In the genomic region with DNA sequence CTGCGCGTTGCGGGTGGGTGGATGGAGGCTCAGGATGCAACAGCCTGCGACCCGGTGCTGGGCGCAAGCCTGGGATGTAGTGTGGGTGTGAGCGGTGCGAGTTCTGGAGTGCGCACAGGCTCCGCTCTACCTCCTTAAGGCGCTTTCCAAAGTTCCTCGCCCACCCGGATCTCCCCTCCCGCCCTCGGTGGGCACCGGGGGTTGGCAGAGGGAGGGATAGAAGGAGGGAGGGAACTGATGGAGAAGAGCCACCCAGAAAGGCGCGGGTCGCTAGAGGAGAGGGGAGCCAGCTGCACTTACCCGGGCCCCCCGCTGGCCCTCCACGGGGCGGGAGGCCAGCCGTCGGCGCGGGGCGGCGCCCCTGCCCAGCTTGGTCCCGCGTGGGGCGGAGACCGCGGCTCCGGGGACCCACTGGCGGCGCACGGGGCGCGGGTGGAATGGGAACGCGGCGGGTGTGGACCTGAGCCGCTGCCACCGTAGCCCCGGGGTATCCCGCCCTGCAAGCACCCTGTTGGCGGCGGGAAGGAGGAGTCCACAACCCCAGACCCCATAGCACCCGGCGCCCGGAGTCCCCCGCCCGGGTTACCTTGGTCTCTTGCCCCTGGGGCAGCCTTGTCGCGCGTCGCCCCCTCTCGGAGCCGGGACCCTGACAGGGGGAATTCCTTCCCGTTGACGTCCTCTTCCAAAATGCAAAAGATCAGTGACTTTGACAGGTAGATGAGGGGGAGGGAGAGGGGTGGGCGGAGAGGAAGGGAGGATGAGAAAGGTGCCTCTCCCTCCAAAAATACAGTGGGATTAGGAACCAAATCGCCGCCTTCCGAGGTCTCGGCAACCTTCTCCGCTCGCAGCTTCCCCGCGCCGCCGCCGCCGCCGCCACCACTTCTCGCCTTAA, we compare ENCODE assay signal across 8 mouse cellular contexts. TPM values are rescaled to one million over a fixed set of nuclear protein-coding genes. Genes with fewer than 3 reads are reported as not detected.
DNase-seq lines count a peak whose midpoint lies in the region; ATAC-seq and TF ChIP-seq lines count a peak whose summit lies in the region.

No protein-coding gene starts in this region.

- no peak overlapping the region for H3K27ac ChIP-seq in ES-E14 (ENCODE audit: insufficient read depth, low read depth, low read length, poor library complexity, severe bottlenecking)
- H3K27ac ChIP-seq in heart, postnatal 0 days (ENCODE audit: low read depth): no peak overlapping the region

- TF ChIP-seq POLR2A in myocyte (IDR thresholded peaks at IDR 0.05; ENCODE audit: insufficient read length, low read depth): no peak

- ATAC-seq in heart, postnatal 0 days (ENCODE audit: insufficient read depth, low read depth): 0 out of 2 replicates have a peak, but pooled peaks have one; percentile 14

- peaks cover 34% of the 10 kb centered on the region for H3K27me3 ChIP-seq in heart, postnatal 0 days (ENCODE audit: control insufficient read depth, insufficient read depth, low read length)
- H3K27me3 ChIP-seq in myocyte (ENCODE audit: control insufficient read depth, insufficient read depth, insufficient read length): peaks cover 21% of the 10 kb centered on the region

- no peaks in the 10 kb centered on the region for H3K9me3 ChIP-seq in ES-E14 (ENCODE audit: control insufficient read depth, insufficient read depth, low read depth, low read length)
- H3K9me3 ChIP-seq in heart, postnatal 0 days (replicated peaks; ENCODE audit: control insufficient read depth, low read length): no peaks in the 10 kb centered on the region

- no peak for TF ChIP-seq CTCF in heart, postnatal 0 days (IDR thresholded peaks at IDR 0.05; ENCODE audit: low read depth)

- H3K4me3 ChIP-seq in ES-E14 (ENCODE audit: insufficient read depth in 1 of 2, low read depth in 1 of 2, low read length in 2 of 2, poor library complexity in 1 of 2, severe bottlenecking in 1 of 2) (peak overlapping the region; percentile 53 to 74), myocyte (peak overlapping the region; percentile 22)
- peak overlapping the region; percentile 69 for H3K4me3 ChIP-seq in heart, postnatal 0 days (ENCODE audit: low read depth, low read length)

- no peak for TF ChIP-seq EP300 in heart, postnatal 0 days (IDR thresholded peaks at IDR 0.05; ENCODE audit: low read depth)

- under 1% methylated on average over 74 of the region's 77 CpGs for WGBS in heart, postnatal 0 days

- no peaks in the 10 kb centered on the region for H3K79me2 ChIP-seq in myocyte (ENCODE audit: control insufficient read depth, insufficient read depth)

- peaks cover 0 to 3% of the 10 kb centered on the region in 2 experiments; a peak in 1 of 4 replicates for H3K4me1 ChIP-seq in ES-E14 (ENCODE audit: control insufficient read depth in 2 of 2, insufficient read depth in 2 of 2, low read length in 2 of 2, poor library complexity in 1 of 2)
- H3K4me1 ChIP-seq in heart, postnatal 0 days (ENCODE audit: control insufficient read depth, insufficient read depth): peaks cover 10% of the 10 kb centered on the region; the same call in 1 of the 2 replicates

- peak; percentile 16 for DNase-seq in gastrocnemius, postnatal 14 days
- no peak for DNase-seq in gastrocnemius, postnatal 25 days
- DNase-seq in ES-E14 (ENCODE audit: low read depth, low spot score): no peak
- peak; percentile 40 for DNase-seq in embryo, embryonic 10 days (ENCODE audit: low spot score)
- DNase-seq in heart, postnatal 0 days (ENCODE audit: low spot score): no peak
- DNase-seq in left cerebral cortex, adult 8-10 months (ENCODE audit: low spot score in 2 of 2): peak; percentile 19 to 47
- DNase-seq in urinary bladder, postnatal 25 days (ENCODE audit: low spot score): no peak

- H3K36me3 ChIP-seq in ES-E14 (ENCODE audit: control insufficient read depth, insufficient read depth, low read length, poor library complexity, severe bottlenecking): no peaks in the 10 kb centered on the region
- no peaks in the 10 kb centered on the region for H3K36me3 ChIP-seq in heart, postnatal 0 days (replicated peaks; ENCODE audit: control insufficient read depth, insufficient read depth, low read length)
- no peaks in the 10 kb centered on the region for H3K36me3 ChIP-seq in myocyte (ENCODE audit: control insufficient read depth, insufficient read depth)

- in situ Hi-C loops in ES-E14 (cut with MboI; ENCODE audit: low sequenced_read_pairs in 2 of 2, unreplicated experiment in 2 of 2): no loop called here

- peak overlapping the region; percentile 100 for H3K4me2 ChIP-seq in heart, postnatal 0 days (ENCODE audit: low read depth, low read length)
- H3K4me2 ChIP-seq in myocyte (ENCODE audit: low read depth): peak overlapping the region; percentile 93

- intact Hi-C loops in gastrocnemius, postnatal 14 days (cut with DNase I; ENCODE audit: low total_unique reads): no loop called here

- no peak overlapping the region for H3K9ac ChIP-seq in ES-E14 (ENCODE audit: insufficient read depth, low read depth, low read length, poor library complexity, severe bottlenecking)
- peak overlapping the region; percentile 25; the same call in 1 of the 2 replicates for H3K9ac ChIP-seq in heart, postnatal 0 days (replicated peaks; ENCODE audit: low read depth, low read length)

- no peak overlapping the region for H3ac ChIP-seq in myocyte (ENCODE audit: control insufficient read depth, insufficient read length)

TF ChIP-seq in ES-E14, 5 proteins besides CTCF, POLR2A, EP300 and RAD21:
- TF ChIP-seq ZNF384 (IDR thresholded peaks at IDR 0.05; ENCODE audit: low read depth, low read length) (no peak), HCFC1 (IDR thresholded peaks at IDR 0.05; ENCODE audit: borderline replicate concordance, insufficient read depth, low read length) (no peak), ZC3H11A (IDR thresholded peaks at IDR 0.05; ENCODE audit: borderline replicate concordance, low read depth, low read length) (no peak), MAFK (IDR thresholded peaks at IDR 0.05; ENCODE audit: insufficient read depth, low read depth, low read length) (no peak)

TF ChIP-seq in myocyte, 11 proteins besides CTCF, POLR2A, EP300 and RAD21:
- TF ChIP-seq MAX (IDR thresholded peaks at IDR 0.05; ENCODE audit: low read depth) (no peak), TCF12 (IDR thresholded peaks at IDR 0.05; ENCODE audit: insufficient read depth, poor library complexity, severe bottlenecking) (no peak), POLR2AphosphoS2 (IDR thresholded peaks at IDR 0.05; ENCODE audit: insufficient read length, low read depth) (no peak), USF1 (IDR thresholded peaks at IDR 0.05; ENCODE audit: low read depth) (no peak), CEBPB (IDR thresholded peaks at IDR 0.05; ENCODE audit: insufficient read depth, poor library complexity, severe bottlenecking) (no peak), E2F4 (IDR thresholded peaks at IDR 0.05; ENCODE audit: insufficient read depth) (no peak), MYOG (IDR thresholded peaks at IDR 0.05; ENCODE audit: control insufficient read depth in 1 of 3, insufficient read depth in 1 of 3, insufficient read length in 2 of 3, low read depth in 2 of 3) (no peak), TCF3 (IDR thresholded peaks at IDR 0.05; ENCODE audit: insufficient read length, low read depth) (no peak), SRF (IDR thresholded peaks at IDR 0.05; ENCODE audit: control insufficient read depth, insufficient read length, low read depth) (no peak), MYOD1 (IDR thresholded peaks at IDR 0.05; ENCODE audit: control insufficient read depth in 1 of 3, insufficient read length in 2 of 3, low read depth in 2 of 3) (no peak), REST (IDR thresholded peaks at IDR 0.05; ENCODE audit: insufficient read depth, insufficient read length) (no peak)

RNA-seq across cellular contexts. Expression of a gene that starts 1.3 kb away (rescaled TPM):
- under 1 TPM; 0.60 to 0.92 TPM for total RNA-seq in gastrocnemius, postnatal 14 days (2021)
- total RNA-seq in gastrocnemius, postnatal 25 days (2021): under 1 TPM; 0.13 to 0.35 TPM
- not detected in 2 replicates for total RNA-seq in ES-E14 (2012; rRNA removed)
- total RNA-seq in heart, postnatal 0 days (2014; rRNA removed; ENCODE audit: low replicate concordance): 0.35 and 0.65 TPM in 2 replicates
- 0.05 and 0.12 TPM in 2 replicates for polyA plus RNA-seq in heart, postnatal 0 days (2015; fragmentation: Nextera tagmentation; extraction: Ambion mirVana)
- 10 to 100 TPM; 25.9 to 31.8 (median 27.1) TPM for total RNA-seq in left cerebral cortex, adult 8-10 months (2022)
- polyA plus RNA-seq in myocyte (2012; fragmentation: generic; extraction: Trizol): 0.01 TPM

Comparison
In these comparisons a context has a peak if more than half of its experiments do, and no peak if none do; other contexts are left out.
1. DNase-seq: peak in gastrocnemius, postnatal 14 days (single experiment), embryo, embryonic 10 days (single experiment) and left cerebral cortex, adult 8-10 months (2 of 2); none in gastrocnemius, postnatal 25 days (single experiment), ES-E14 (single experiment), heart, postnatal 0 days (single experiment) and urinary bladder, postnatal 25 days (single experiment).
2. RNA of a gene that starts 1.3 kb away (total RNA-seq): 25.9 to 31.8 TPM in left cerebral cortex, adult 8-10 months; 0.60 to 0.92 TPM in gastrocnemius, postnatal 14 days, 0.35 to 0.65 TPM in heart, postnatal 0 days, 0.13 to 0.35 TPM in gastrocnemius, postnatal 25 days and not detected in ES-E14; every median in the first group is over 10 times any median in the second.
3. Peak in every context shown above with its lines, with median percentiles within 50 percentile points of each other: H3K4me3 ChIP-seq.